Mouse (Mus musculus) NIH3T3 (cell line): ENCODE measurements around the gene Spg21.

Experiments used
- DNase-seq: peaks from one replicate; pipeline ENCODE4 v3.0.0-alpha.2; 2012; ENCODE audit warnings: low read depth

The Spg21 gene

GRCm38 (mm10) chr9:65460732-65461442 is at the start of gene Spg21:
Gene Spg21 (plus strand): TSS chr9:65460947.
- peak; percentile 96 for DNase-seq

DNA sequence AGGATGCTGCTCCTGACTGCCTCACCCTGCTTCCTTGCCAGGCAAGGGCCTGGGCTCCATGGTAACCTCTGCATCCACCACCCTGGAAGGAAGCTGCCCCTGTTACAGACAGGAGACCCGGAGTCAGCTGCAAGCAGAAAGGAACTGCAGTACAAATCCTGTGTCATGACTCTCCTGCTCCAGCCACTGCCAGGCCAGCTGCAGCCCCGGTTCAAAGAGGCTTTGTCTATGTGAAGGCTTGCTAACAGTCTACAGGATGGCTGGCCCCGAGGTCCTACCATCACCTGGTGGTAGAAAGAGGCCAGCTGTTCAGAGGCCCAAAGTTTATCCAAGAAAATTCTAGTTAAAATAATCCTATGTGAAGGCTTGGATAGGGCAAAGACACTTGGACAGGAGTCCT is 49.4 kb upstream of the Spg21 start:
- no peak for DNase-seq

DNA sequence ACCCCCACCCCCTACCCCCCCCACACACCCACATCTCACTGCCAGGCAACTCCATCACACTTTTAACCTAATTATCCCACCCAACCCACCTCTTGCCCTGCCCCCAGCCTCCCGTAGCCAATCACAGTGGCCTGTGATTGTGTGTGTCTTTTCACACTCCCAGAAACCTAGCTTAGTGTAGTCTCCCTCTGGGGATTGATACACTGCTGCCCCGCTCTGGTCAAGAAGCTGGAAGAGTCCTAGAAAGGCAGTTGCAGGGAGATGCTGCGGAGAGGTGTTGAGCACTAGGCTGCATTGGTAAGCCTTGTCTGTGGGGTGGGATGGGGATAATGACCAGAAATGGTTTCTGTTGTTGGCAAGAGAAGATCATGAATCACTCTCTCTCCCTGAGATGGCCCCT is 43.0 kb upstream of the Spg21 start:
- DNase-seq: no peak

- no peak for DNase-seq
Measured at GRCm38 (mm10) chr9:65419633-65420032, 41.1 kb upstream of the Spg21 start.

- DNase-seq: no peak
Measured at GRCm38 (mm10) chr9:65422760-65423501, 37.8 kb upstream of the Spg21 start, which contains the start of gene Slc51b. Gene Slc51b (minus strand): TSS chr9:65422955.

- no peak for DNase-seq
Measured at GRCm38 (mm10) chr9:65424393-65424792, 36.4 kb upstream of the Spg21 start.

DNA sequence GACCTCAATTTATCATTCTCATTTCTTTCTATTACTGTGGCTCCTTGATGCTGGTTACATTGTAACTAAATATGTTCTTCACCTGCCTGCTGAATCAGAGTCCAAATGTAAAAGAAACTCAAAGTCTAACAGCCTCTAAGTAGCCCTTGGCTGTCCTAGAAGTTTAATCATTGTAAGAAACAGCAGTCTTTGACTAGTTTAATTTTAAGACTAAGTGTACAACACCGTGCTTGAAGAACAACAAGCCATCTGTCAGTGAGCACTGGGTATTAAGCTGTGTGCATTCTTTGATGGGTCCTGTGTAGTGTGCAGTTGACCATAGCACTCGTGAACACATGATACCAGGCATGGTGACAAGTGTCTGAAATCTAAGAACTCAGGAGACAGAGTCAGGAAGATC is 33.2 kb upstream of the Spg21 start:
- no peak for DNase-seq

DNA sequence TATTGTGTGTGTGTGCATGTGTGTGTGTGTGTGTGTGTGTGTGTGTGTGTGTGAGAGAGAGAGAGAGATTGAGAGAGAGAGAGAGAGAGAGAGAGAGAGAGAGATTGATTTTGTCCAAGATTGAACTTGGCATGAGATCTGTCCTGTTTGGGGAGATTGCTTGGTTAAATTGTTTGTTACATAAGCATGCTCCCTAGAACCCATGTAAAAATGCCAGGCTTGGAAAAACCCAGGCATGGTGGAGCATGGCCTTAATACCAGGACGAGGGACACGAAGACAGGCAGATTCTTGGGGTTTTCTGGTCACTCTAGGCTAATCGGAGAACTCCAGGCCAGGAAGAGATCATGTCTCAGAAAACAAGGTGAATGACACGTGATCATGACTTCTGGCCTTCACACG is 32.7 kb upstream of the Spg21 start:
- DNase-seq: no peak

DNA sequence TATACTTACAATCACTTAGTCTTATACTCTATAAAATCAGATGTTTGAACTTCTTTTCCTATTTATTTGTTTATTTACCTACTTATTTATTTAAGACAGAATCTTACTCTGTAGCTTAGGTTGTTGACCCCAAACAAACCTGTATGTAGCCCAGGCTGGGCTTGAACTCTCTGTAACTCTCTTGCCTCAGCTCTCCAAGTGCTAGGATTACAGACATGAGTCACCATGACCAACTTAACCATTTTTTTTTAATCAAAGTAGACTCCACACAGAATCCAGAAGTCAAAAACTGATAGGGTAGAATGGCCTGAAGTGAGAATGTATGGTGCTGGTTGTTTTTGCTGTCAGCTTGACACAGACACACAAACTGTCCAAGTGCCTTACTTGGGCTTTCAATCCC is 30.3 kb upstream of the Spg21 start:
- DNase-seq: peak; percentile 24

DNA sequence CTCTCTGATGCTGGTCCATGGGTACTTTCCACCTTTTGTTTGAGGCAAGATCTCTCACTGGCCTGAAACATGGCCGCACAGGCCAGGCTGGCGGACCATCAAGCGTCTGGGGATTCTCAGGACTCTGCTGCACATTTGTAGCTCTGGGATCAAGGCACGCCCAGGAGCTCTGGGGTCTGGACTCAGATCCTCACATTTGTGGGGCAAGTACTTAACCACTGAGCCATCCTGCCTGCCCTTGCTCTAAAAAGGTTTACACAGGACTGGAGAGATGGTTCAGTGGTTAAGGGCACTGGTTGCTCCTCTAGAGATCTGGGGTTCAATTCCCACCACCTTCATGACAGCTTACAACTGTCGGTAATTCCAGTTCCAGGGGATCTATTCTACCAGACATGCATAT is 29.8 kb upstream of the Spg21 start:
- no peak for DNase-seq

- peak; percentile 37 for DNase-seq
Measured at GRCm38 (mm10) chr9:65432236-65432635, 28.5 kb upstream of the Spg21 start.

DNA sequence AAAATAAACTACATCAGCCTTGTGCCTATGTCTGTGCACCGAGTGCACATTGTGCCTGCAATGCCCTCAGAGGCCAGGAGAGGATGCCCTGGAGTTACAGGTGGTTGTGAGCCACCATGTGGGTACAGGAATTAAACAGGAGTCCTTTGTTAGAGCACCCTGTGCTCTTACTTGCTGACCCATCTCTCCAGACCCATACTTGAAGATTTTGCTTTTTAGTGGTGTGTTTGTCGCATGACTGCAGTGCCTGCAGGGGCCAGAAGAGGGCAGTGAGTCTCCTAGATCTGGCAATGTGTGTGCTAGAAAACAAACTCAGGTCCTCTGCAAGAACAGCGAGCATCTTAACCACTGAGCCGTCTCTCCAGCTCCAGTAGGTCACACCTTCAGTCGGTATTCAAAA is 26.6 kb upstream of the Spg21 start:
- peak; percentile 80 for DNase-seq

GRCm38 (mm10) chr9:65435211-65435610 is 25.5 kb upstream of the Spg21 start:
- no peak for DNase-seq

GRCm38 (mm10) chr9:65435671-65436301 is 25.0 kb upstream of the Spg21 start, which contains the start of gene Mtfmt:
Gene Mtfmt (plus strand): TSS chr9:65435782.
- DNase-seq: peak; percentile 96

GRCm38 (mm10) chr9:65444692-65445091 is 16.1 kb upstream of the Spg21 start:
- DNase-seq: no peak

GRCm38 (mm10) chr9:65447951-65448350 is 12.8 kb upstream of the Spg21 start:
- no peak for DNase-seq

DNA sequence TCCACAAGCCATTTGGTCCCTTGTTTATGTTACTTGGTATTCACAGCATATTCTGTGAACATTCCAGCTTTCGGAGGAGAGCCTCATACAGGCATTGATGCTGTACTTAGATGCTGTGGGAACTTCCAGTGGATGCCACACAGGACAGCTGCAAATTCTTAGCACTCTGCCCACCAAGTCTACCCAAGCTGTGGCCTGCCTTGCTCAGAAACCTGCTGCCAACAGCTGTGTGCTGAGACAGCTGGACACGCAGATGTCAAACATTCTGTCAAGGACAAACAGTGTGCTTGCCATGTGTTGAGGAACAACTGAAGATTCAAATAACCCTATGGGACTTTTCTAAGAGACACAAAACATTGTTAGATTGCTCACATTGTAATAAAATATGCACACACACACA is 1.8 kb upstream of the Spg21 start:
- no peak for DNase-seq

GRCm38 (mm10) chr9:65460198-65460597 is 549 bp upstream of the Spg21 start:
- DNase-seq: no peak

DNA sequence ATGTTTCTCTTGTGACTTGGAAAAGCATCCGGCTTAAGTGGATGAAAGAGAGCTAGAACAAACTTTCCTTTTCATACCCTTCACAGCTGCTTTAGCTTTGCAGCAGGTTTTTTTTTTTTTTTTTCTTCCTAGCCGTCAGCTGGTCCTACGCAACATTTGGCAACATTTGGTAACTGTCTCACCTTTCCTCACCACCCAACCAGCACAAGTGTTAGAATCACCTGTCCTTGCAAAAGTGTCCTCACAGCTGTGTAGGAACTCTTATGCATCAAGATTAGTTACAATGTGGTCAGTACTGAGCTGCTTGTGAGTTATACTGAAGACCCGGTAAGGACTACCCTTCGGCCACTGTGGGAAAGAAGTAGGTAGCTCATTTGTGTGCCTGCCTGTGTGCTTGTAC is 1.8 kb downstream of the Spg21 start:
- no peak for DNase-seq

DNA sequence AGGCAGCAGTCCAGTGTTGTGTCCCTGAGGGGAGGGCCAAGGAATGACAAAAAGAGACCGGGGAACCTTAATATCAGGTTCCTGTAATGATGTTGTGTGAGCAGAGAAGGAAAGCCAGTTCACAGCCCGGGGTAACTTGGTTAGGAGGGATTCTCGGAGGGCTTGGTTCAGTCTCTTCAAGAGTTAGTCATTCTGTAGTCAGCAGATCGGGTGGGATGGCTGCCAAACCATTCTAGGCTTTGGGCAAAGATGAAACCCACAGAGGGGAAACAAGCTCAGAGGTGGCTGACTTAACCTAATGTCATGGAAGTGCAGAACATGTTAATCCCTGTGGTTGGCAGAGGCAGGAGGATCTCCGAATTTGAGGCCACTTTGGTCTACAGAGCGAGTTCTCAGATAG is 3.4 kb downstream of the Spg21 start:
- peak; percentile 84 for DNase-seq

DNA sequence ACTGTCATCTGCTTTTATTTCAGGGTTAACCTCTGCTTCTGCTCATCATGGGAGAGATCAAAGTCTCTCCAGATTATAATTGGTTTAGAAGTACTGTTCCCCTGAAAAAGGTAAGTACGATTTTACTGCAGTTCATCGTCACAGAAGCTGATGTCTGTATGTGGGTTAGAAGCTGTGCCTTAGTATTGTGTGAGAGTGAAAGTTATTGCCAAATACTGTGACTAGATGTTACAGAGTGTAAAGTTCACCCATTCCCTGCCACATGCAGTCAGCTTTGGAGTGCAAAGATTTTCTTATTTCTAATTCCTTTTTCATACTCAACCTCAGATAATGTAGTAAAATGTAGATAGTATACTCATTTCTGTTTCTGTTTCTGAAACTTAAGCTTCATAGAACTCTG is 4.5 kb downstream of the Spg21 start:
- DNase-seq: no peak

- DNase-seq: no peak
Measured at GRCm38 (mm10) chr9:65467686-65468085, 6.9 kb downstream of the Spg21 start.

GRCm38 (mm10) chr9:65472769-65473168 is 12.0 kb downstream of the Spg21 start:
- no peak for DNase-seq
